Mouse (Mus musculus): ENCODE results near the gene Memo1.
"Not testable (repeated sequence)": the region's sequence is repeated elsewhere in the genome, so short reads cannot be mapped to it uniquely, and the experiment has no call there.

Gene Memo1

GRCm38 (mm10) chr17:74295026-74295970 lies at the start of gene Memo1:
Gene Memo1, minus strand, starts transcription at chr17:74295521.
- peak; percentile 64 for DNase-seq (ENCODE audit: low read depth, low spot score)

- DNase-seq (ENCODE audit: low read depth, low spot score): no peak
These were observed 45.8 kb upstream of the Memo1 start for GRCm38 (mm10) chr17:74341151-74341550.

- DNase-seq (ENCODE audit: low read depth, low spot score): no peak
These were observed 43.9 kb upstream of the Memo1 start, which contains the start of gene Spast for GRCm38 (mm10) chr17:74338937-74339804. Gene Spast, plus strand, starts transcription at chr17:74338987.

- DNase-seq (ENCODE audit: low read depth, low spot score): peak; percentile 89
These were observed 43.1 kb upstream of the Memo1 start for GRCm38 (mm10) chr17:74338225-74338931.

GRCm38 (mm10) chr17:74331049-74331676 lies 35.8 kb upstream of the Memo1 start:
- no peak for DNase-seq (ENCODE audit: low read depth, low spot score)

GRCm38 (mm10) chr17:74328146-74328545 lies 32.8 kb upstream of the Memo1 start:
- DNase-seq (ENCODE audit: low read depth, low spot score): not testable (repeated sequence)

GRCm38 (mm10) chr17:74327195-74327594 lies 31.9 kb upstream of the Memo1 start:
- DNase-seq (ENCODE audit: low read depth, low spot score): not testable (repeated sequence)

- no peak for DNase-seq (ENCODE audit: low read depth, low spot score)
These were observed 28.5 kb upstream of the Memo1 start, which contains the start of gene Dpy30 for GRCm38 (mm10) chr17:74323844-74324243. Gene Dpy30, minus strand, starts transcription at chr17:74323944.

- DNase-seq (ENCODE audit: low read depth, low spot score): no peak
These were observed 27.2 kb upstream of the Memo1 start for GRCm38 (mm10) chr17:74322400-74323054.

GRCm38 (mm10) chr17:74318721-74319120 lies 23.4 kb upstream of the Memo1 start:
- no peak for DNase-seq (ENCODE audit: low read depth, low spot score)

GRCm38 (mm10) chr17:74316309-74316863 lies 21.1 kb upstream of the Memo1 start:
- peak; percentile 77 for DNase-seq (ENCODE audit: low read depth, low spot score)

- no peak for DNase-seq (ENCODE audit: low read depth, low spot score)
These were observed 20.4 kb upstream of the Memo1 start for GRCm38 (mm10) chr17:74315445-74316308.

GRCm38 (mm10) chr17:74306021-74306420 lies 10.7 kb upstream of the Memo1 start:
- no peak for DNase-seq (ENCODE audit: low read depth, low spot score)

GRCm38 (mm10) chr17:74305616-74306015 lies 10.3 kb upstream of the Memo1 start:
- no peak for DNase-seq (ENCODE audit: low read depth, low spot score)

- no peak for DNase-seq (ENCODE audit: low read depth, low spot score)
These were observed 8.7 kb upstream of the Memo1 start for GRCm38 (mm10) chr17:74304060-74304459.

GRCm38 (mm10) chr17:74300089-74300488 lies 4.8 kb upstream of the Memo1 start:
- DNase-seq (ENCODE audit: low read depth, low spot score): no peak

- DNase-seq (ENCODE audit: low read depth, low spot score): not testable (repeated sequence)
These were observed 1.7 kb upstream of the Memo1 start for GRCm38 (mm10) chr17:74296991-74297390.

GRCm38 (mm10) chr17:74296076-74296823 lies 929 bp upstream of the Memo1 start:
- no peak for DNase-seq (ENCODE audit: low read depth, low spot score)
